Mouse (Mus musculus): ENCODE results near the gene Twist2. TPM values are rescaled to one million over a fixed set of nuclear protein-coding genes. Genes with fewer than 3 reads are reported as not detected.

Twist2 gene
- not detected in 2 replicates for total RNA-seq (2014; fragmentation: Nextera tagmentation)
- not detected in 2 replicates for total RNA-seq (2017)

- peak; percentile 35 for ATAC-seq (replicated peaks; ENCODE audit: poor library complexity, severe bottlenecking)
Observed at GRCm38 (mm10) chr1:91800967-91801843, at the start of gene Twist2. TSS of gene Twist2 (plus strand) at chr1:91801461.

DNA sequence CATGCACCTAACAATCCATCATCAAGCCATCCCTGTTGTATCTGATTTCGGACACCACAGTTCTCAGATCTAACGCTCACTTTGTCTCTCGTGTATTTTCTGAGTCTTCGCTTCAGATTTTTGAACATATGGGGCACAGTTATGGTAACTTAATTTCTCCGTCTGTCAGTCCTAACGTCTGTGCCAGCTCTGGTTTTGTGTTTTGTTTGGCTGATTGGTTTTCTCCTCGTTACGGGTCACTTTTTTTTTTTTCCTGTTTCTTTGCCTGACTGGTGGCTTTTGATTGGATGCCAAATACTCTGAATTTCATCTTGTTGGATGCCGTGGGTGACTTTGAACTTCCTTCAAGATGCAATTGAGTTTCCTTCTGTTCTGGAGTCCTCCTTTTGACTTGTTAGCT is 48.3 kb upstream of the Twist2 start:
- ATAC-seq (replicated peaks; ENCODE audit: poor library complexity, severe bottlenecking) = no peak

- ATAC-seq (replicated peaks; ENCODE audit: poor library complexity, severe bottlenecking) = no peak
Observed at GRCm38 (mm10) chr1:91755102-91755501, 46.2 kb upstream of the Twist2 start.

DNA sequence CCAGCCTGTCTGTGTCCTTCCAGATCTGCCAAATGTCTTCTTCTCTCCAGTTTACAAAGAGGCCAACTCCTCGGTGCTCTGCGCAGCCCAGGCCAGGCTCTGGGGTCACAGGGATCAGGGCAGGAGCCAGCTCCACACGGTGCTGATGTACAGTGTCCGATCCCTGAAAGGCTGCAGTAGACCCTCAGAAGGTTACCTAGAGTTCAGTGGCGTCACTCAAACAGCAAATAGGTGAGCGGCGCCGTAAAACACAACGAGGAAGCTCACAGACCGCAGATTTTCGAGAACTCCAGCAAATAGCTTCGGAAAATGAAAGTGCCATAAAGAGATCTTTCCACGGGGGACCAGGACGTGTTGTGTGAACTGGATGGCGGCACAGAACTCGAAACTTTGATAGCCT is 44.0 kb upstream of the Twist2 start:
- ATAC-seq (replicated peaks; ENCODE audit: poor library complexity, severe bottlenecking) = no peak

DNA sequence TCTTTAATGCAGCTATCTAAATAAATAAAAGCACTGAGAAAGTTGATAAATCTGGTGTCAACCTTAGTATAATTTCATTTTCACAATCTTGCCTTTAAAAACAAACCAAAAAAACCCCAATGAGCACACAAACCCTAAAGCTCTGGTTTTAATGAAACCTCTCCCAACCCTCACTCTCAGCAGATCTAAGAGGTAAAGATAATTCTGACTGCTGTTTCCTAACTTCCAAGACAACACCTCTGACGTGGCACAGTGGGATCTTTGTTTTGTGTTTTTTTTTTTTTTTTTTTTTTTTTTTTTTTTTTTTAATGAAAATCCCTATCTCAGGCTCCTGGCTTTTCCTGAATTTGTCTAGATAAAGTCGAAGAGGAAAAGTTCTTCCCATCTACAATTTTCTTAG is 43.1 kb upstream of the Twist2 start:
- ATAC-seq (replicated peaks; ENCODE audit: poor library complexity, severe bottlenecking) = no peak

- no peak for ATAC-seq (replicated peaks; ENCODE audit: poor library complexity, severe bottlenecking)
Observed at GRCm38 (mm10) chr1:91758600-91759515, 42.4 kb upstream of the Twist2 start.

DNA sequence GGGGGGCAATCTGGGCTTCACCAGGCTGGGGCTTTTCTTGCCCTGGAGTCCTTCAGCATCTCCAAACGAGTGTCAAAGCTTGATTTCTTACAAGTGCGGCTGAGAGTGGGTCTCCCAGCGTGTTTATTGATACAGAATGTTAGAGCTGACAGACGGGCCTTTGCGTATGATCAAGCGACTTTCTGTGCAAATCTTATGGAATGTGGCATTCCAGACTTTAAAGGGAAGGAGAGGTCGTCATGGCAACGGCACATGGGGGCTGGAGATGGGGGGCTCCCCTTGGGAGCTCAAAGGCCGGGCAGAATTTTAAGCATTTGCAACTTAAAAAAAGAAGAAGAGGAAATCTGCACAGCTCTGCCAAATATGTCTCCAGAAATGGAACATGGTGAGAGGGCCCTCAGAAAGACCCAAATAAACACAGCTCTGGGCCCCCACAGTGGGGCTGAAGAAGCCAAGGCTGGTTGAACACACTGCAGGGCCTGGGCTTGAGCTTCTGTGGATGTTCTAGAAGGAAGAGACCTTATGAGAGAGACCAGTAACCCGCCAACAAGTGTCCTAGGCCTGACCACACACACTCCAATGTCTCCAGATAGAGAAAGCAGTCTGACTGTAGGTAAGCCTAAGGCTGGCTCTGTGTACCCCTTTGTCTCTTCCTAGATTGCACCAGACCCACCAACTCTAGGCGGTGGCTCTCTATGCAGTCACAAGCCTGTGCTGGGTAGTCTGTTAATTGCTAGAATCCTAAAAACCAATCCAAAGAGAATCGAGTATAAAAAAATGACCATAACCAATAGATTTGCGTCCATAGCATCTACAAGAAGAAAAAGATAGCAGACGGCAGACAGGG is 40.9 kb upstream of the Twist2 start:
- no peak for ATAC-seq (replicated peaks; ENCODE audit: poor library complexity, severe bottlenecking)

- ATAC-seq (replicated peaks; ENCODE audit: poor library complexity, severe bottlenecking) = no peak
Observed at GRCm38 (mm10) chr1:91762528-91763091, 38.7 kb upstream of the Twist2 start.

GRCm38 (mm10) chr1:91770221-91770624 is 31.0 kb upstream of the Twist2 start:
- ATAC-seq (replicated peaks; ENCODE audit: poor library complexity, severe bottlenecking) = no peak

DNA sequence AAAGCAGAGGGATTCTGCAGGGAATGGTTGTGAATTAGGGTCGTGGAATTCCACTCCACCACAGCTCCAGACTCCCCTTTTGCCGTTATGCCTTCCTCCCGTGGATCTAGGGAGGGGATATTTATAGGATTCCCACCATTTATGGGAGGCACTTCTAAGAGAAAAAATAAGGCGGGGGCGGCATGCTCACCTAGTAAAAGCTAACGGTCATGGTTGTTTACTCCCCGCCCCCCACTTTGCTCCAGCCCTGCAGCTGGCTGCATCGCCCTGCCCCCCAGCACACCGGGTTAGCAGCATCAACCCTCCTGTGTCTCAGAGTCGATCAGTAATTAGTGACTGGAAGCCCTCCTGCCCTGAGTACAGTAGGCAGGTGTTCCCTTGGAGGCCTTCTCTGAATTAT is 30.6 kb upstream of the Twist2 start:
- no peak for ATAC-seq (replicated peaks; ENCODE audit: poor library complexity, severe bottlenecking)

DNA sequence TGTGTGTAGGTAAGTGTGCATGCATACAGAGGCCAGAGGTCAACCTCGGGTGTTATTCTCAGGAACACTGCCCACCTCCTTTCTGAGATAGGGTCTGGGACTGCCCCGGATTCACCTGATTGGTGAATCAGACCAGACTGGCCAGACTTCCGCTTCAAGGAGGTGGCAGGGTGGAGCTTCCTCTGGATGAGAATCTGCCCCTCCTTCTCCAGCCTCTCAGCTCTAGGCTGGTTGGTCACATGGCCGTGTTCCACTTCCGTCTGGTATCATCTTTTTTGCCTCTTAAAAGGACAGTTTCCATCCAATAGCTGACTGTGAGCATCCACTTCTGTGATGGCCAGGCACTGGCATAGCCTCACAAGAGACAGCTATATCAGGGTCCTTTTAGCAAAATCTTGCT is 24.3 kb upstream of the Twist2 start:
- ATAC-seq (replicated peaks; ENCODE audit: poor library complexity, severe bottlenecking) = no peak

DNA sequence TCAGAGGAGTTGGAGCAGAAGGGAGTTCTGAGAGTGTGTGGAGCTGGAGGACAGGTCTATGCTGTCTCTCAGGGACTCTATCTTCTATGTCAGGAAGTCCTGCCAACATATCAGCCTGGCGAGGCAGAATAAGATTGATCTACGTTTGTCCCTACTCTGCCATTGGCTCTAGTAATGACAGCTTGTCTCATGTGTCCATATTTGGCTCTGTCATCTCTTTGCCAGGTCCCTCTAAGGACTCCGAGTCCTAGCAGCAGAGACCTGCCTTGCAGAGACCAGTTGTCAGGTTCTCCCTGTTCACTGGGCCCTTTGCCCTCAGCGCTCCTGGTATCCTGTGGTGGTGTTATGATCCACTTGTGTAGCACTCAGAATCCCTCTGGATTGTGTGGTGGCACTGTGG is 21.4 kb upstream of the Twist2 start:
- no peak for ATAC-seq (replicated peaks; ENCODE audit: poor library complexity, severe bottlenecking)

DNA sequence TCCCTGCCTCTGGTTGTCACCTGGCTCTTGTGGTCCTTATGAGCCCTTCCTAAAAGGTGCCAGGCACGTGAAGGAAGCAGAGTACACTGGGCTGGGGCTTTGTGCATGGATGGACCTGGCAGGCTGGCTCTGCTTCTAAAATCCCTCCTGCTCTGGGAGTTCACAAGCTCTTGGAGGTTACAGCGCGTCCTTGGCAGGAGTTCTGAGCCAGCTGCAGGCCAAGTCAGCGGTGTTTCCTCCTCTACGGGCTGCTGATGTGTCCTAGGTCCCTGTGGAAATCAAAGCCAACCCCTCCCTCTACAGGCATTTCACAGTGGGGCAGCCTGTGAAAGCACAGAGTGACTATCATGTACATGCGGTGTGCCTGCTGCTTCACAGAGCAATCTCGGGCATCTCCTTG is 20.1 kb upstream of the Twist2 start:
- no peak for ATAC-seq (replicated peaks; ENCODE audit: poor library complexity, severe bottlenecking)

- no peak for ATAC-seq (replicated peaks; ENCODE audit: poor library complexity, severe bottlenecking)
Observed at GRCm38 (mm10) chr1:91784162-91784561, 17.1 kb upstream of the Twist2 start.

DNA sequence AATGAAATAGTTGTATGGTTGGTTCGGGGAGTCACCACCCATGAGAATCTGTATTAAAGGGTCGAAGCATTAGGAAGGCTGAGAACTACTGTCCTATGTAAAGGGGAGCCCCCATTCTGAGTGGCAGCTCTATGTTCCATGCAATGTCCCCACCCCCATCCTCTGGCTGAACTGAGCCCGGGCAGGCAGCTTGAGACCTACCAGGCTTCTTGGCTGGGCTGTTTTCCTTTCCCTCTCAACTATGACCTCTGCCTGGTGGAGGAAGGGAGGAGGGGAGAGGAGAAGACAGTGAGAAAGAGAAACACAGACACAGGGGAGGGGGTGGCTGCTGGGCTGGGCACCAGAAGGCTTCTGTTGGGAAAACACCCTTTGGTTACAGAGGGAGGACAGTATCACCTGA is 1.9 kb upstream of the Twist2 start:
- ATAC-seq (replicated peaks; ENCODE audit: poor library complexity, severe bottlenecking) = no peak

- no peak for ATAC-seq (replicated peaks; ENCODE audit: poor library complexity, severe bottlenecking)
Observed at GRCm38 (mm10) chr1:91800348-91800747, 913 bp upstream of the Twist2 start.

DNA sequence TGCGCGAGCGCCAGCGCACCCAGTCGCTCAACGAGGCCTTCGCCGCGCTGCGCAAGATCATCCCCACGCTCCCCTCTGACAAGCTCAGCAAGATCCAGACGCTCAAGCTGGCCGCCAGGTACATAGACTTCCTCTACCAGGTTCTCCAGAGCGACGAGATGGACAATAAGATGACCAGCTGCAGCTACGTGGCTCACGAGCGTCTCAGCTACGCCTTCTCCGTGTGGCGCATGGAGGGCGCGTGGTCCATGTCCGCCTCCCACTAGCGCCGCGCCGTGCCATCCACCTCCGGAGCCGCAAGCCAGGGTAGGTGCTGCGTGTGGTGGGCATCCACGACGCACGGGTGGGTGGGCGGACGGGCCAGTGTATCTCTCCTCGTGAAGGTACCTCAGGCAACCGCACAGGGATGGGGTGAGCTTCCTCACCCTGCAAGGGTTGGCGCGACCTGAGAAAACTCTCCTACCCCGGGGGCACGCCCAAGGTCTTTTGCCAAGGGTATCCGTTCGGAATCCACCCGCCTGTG is 644 bp downstream of the Twist2 start:
- peak; percentile 33 for ATAC-seq (replicated peaks; ENCODE audit: poor library complexity, severe bottlenecking)

- ATAC-seq (replicated peaks; ENCODE audit: poor library complexity, severe bottlenecking) = no peak
Observed at GRCm38 (mm10) chr1:91802406-91803121, 1.3 kb downstream of the Twist2 start.

DNA sequence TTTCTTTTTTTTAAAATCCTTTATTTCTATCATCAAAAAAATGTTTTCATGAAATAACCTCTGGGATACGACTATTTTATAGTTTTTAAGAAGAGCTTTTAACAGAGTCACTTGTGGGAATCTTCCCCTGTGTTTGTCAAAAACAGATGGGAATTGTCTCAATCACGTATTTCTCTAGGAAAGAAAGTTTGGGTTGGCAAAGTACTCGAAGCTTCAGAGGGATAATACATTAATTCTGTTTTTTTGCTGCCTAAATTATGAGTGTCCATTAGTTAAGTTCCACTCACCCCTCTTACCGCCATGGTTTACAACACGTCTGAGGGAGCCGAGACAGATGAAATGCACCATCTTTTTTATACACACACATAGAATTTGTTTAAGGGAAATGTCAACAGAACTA is 2.2 kb downstream of the Twist2 start:
- no peak for ATAC-seq (replicated peaks; ENCODE audit: poor library complexity, severe bottlenecking)

Data from granulocyte monocyte progenitor cell, adult 5-6 weeks (primary cell).